Mouse (Mus musculus) brain, embryonic 14.5 days (tissue): Measurements from ENCODE around the gene Glis3.

Source experiments
- CTCF ChIP-seq: fragments of 200-500 bp; IDR thresholded peaks from 2 replicates; pipeline ENCODE4 v1.5.1; 2012; ENCODE audit warnings: inconsistent platforms, mild to moderate bottlenecking, moderate library complexity, borderline replicate concordance; ENCODE audit not compliant: insufficient read depth, insufficient read length; ENCODE audit errors: extremely low read depth
- POLR2A ChIP-seq: fragments of 200-500 bp; IDR thresholded peaks from 2 replicates; pipeline ENCODE4 v1.6.1; 2012; ENCODE audit warnings: mild to moderate bottlenecking, inconsistent platforms, borderline replicate concordance; ENCODE audit not compliant: poor library complexity, insufficient read depth, insufficient read length, severe bottlenecking; ENCODE audit errors: extremely low read depth

DNA sequence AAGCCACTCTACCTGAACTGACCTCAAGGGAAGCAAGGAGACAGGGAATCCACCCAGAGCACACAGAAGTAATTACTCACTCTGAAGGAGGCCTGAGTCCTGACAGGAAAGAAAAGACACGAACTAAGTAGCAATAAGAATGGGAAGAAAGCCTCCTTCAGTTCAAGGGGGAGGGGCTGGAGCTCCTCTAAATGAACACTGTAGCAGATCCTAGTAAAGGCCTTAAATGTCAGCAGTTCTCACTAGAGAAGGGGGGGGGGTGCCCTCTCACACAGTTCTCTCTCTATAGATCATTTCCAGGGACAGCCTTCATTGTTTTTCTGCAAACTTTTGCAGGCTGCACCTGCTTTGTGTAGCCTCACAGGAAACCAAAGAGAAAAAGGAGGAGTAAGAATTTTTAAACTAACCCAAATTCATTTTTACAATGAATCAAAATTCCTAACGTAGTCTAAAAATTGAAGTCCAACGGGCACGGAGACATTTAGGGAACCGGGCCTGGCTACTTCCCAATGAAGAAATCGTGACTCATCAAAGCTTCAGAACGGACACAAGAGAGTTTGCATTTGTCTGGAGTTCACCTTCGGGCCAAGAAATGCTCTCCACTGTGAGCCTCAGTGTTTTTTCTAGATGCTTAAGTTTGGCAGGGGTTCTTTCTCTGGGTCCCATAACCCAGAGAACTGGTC, 2.7 kb downstream of the Glis3 start:
- TF ChIP-seq CTCF: no peak
- TF ChIP-seq POLR2A: no peak
